Mouse (Mus musculus) forelimb bud, embryonic 11.5 days (tissue): ENCODE results near the gene Crat.

ENCODE experiments used
- DNase-seq: peaks from one replicate; pipeline ENCODE4 v3.0.0-alpha.2; 2012; ENCODE audit warnings: low read depth, low spot score

The Crat gene

GRCm38 (mm10) chr2:30371544-30371943, 44.1 kb downstream of the Crat start:
- no peak for DNase-seq

- no peak for DNase-seq
Observed at GRCm38 (mm10) chr2:30366203-30366602, 49.4 kb downstream of the Crat start.

GRCm38 (mm10) chr2:30365281-30366069, 50.1 kb downstream of the Crat start:
- DNase-seq, result no peak

- DNase-seq, result peak; percentile 99
Observed at GRCm38 (mm10) chr2:30363773-30364650, 51.6 kb downstream of the Crat start, which contains the start of gene Miga2. TSS of gene Miga2 (plus strand) at chr2:30364233.

- DNase-seq, result no peak
Observed at GRCm38 (mm10) chr2:30362865-30363264, 52.7 kb downstream of the Crat start.

GRCm38 (mm10) chr2:30360626-30361025, 55.0 kb downstream of the Crat start:
- no peak for DNase-seq

GRCm38 (mm10) chr2:30358533-30359531, 56.8 kb downstream of the Crat start, which contains the start of gene Sh3glb2:
TSS of gene Sh3glb2 (minus strand) at chr2:30359337.
- peak; percentile 61 for DNase-seq

- DNase-seq, result no peak
Observed at GRCm38 (mm10) chr2:30357552-30358510, 57.8 kb downstream of the Crat start.

GRCm38 (mm10) chr2:30356906-30357305, 58.7 kb downstream of the Crat start:
- DNase-seq, result no peak

- DNase-seq, result no peak
Observed at GRCm38 (mm10) chr2:30356266-30356665, 59.3 kb downstream of the Crat start.

GRCm38 (mm10) chr2:30355861-30356260, 59.8 kb downstream of the Crat start:
- no peak for DNase-seq

GRCm38 (mm10) chr2:30351149-30351548, 64.5 kb downstream of the Crat start:
- no peak for DNase-seq
